Mouse (Mus musculus): Measurements from ENCODE around the gene Kcnq2. TPM values are rescaled to one million over a fixed set of nuclear protein-coding genes. Genes with fewer than 3 reads are reported as not detected.

The Kcnq2 gene
- total and polyA plus RNA-seq, 3 experiments = 0.19 to 0.57 TPM; not detected in 1

- DNase-seq (ENCODE audit: low read depth, low spot score) = no peak
- Histone ChIP-seq H3K4me3 (ENCODE audit: control insufficient read depth in 1 of 2, insufficient read depth in 1 of 2, low read depth in 2 of 2, low read length in 2 of 2) (no peak overlapping the region), H3K27ac (ENCODE audit: control insufficient read depth, low read depth, low read length) (no peak overlapping the region), H3K27me3 (ENCODE audit: control insufficient read depth in 1 of 2, insufficient read depth in 2 of 2, low read length in 2 of 2) (peaks cover 6 to 12% of the 10 kb centered on the region in 2 experiments; a peak in 3 of 4 replicates), H3K36me3 (ENCODE audit: control insufficient read depth in 1 of 2, insufficient read depth in 2 of 2, low read length in 2 of 2) (no peaks in the 10 kb centered on the region), H3K9me3 (replicated peaks; ENCODE audit: insufficient read depth, low read length) (no peaks in the 10 kb centered on the region), H3K79me2 (ENCODE audit: control insufficient read depth, insufficient read depth, low read length, poor library complexity) (no peaks in the 10 kb centered on the region), H3K4me1 (ENCODE audit: control insufficient read depth in 1 of 2, insufficient read depth in 2 of 2, low read length in 2 of 2) (no peaks in the 10 kb centered on the region), H3K9ac (ENCODE audit: control insufficient read depth, low read depth, low read length, poor library complexity, severe bottlenecking) (no peak overlapping the region)
- no peak for TF ChIP-seq GABPA (IDR thresholded peaks at IDR 0.05; ENCODE audit: low read depth, low read length)
- TF ChIP-seq MXI1 (IDR thresholded peaks at IDR 0.05; ENCODE audit: low read depth, low read length) = no peak
- TF ChIP-seq ELF1 (IDR thresholded peaks at IDR 0.05; ENCODE audit: low read depth, low read length) = no peak
- TF ChIP-seq ZKSCAN1 (IDR thresholded peaks at IDR 0.05; ENCODE audit: low read depth, low read length) = no peak
- TF ChIP-seq ETS1 (IDR thresholded peaks at IDR 0.05; ENCODE audit: low read depth, low read length) = no peak
- TF ChIP-seq POLR2AphosphoS5 (IDR thresholded peaks at IDR 0.05; ENCODE audit: borderline replicate concordance, low read depth, low read length) = no peak
- no peak for TF ChIP-seq USF2 (IDR thresholded peaks at IDR 0.05; ENCODE audit: borderline replicate concordance in 1 of 2, insufficient read depth in 1 of 2, low read depth in 1 of 2, low read length in 2 of 2)
- no peak for TF ChIP-seq RAD21 (IDR thresholded peaks at IDR 0.05; ENCODE audit: low read depth, low read length)
- TF ChIP-seq MAZ (IDR thresholded peaks at IDR 0.05; ENCODE audit: low read depth, low read length) = no peak
- no peak for TF ChIP-seq TBP (IDR thresholded peaks at IDR 0.05; ENCODE audit: low read depth, low read length)
- no peak for TF ChIP-seq ZC3H11A (IDR thresholded peaks at IDR 0.05; ENCODE audit: low read depth, low read length)
- no peak for TF ChIP-seq RCOR1 (IDR thresholded peaks at IDR 0.05; ENCODE audit: low read depth, low read length)
- TF ChIP-seq EP300 (IDR thresholded peaks at IDR 0.05; ENCODE audit: low read depth in 1 of 2, low read length in 2 of 2) = no peak
- no peak for TF ChIP-seq HCFC1 (IDR thresholded peaks at IDR 0.05; ENCODE audit: low read depth, low read length)
- TF ChIP-seq MAX (IDR thresholded peaks at IDR 0.05; ENCODE audit: low read length) = no peak
- no peak for TF ChIP-seq NELFE (IDR thresholded peaks at IDR 0.05; ENCODE audit: low read depth, low read length)
- no peak for TF ChIP-seq KAT2A (conservative IDR thresholded peaks at IDR 0.05; ENCODE audit: low read depth, low read length)
- no peak for TF ChIP-seq E2F4 (IDR thresholded peaks at IDR 0.05; ENCODE audit: borderline replicate concordance, low read depth, low read length)
These were observed 65.0 kb downstream of the Kcnq2 start for GRCm38 (mm10) chr2:181070136-181070535.

- no peaks in the 10 kb centered on the region for H3K9me3 ChIP-seq (replicated peaks; ENCODE audit: insufficient read depth, low read length)
- no peaks in the 10 kb centered on the region for H3K4me1 ChIP-seq (ENCODE audit: control insufficient read depth in 1 of 2, insufficient read depth in 2 of 2, low read length in 2 of 2)
- TF ChIP-seq MAZ (IDR thresholded peaks at IDR 0.05; ENCODE audit: low read depth, low read length) = no peak
- H3K36me3 ChIP-seq (ENCODE audit: control insufficient read depth in 1 of 2, insufficient read depth in 2 of 2, low read length in 2 of 2) = no peaks in the 10 kb centered on the region
- H3K79me2 ChIP-seq (ENCODE audit: control insufficient read depth, insufficient read depth, low read length, poor library complexity) = no peaks in the 10 kb centered on the region
- DNase-seq (ENCODE audit: low read depth, low spot score) = no peak
- peaks cover 6 to 12% of the 10 kb centered on the region in 2 experiments for H3K27me3 ChIP-seq (ENCODE audit: control insufficient read depth in 1 of 2, insufficient read depth in 2 of 2, low read length in 2 of 2)
- no peak overlapping the region for H3K4me3 ChIP-seq (ENCODE audit: control insufficient read depth in 1 of 2, insufficient read depth in 1 of 2, low read depth in 2 of 2, low read length in 2 of 2)
- H3K27ac ChIP-seq (ENCODE audit: control insufficient read depth, low read depth, low read length) = no peak overlapping the region
- no peak overlapping the region for H3K9ac ChIP-seq (ENCODE audit: control insufficient read depth, low read depth, low read length, poor library complexity, severe bottlenecking)
These were observed 66.6 kb downstream of the Kcnq2 start for GRCm38 (mm10) chr2:181068499-181068898.
